Mouse (Mus musculus): Measurements from ENCODE around the gene Pqbp1. TPM values are rescaled to one million over a fixed set of nuclear protein-coding genes. Genes with fewer than 3 reads are reported as not detected.

The Pqbp1 gene
- polyA plus RNA-seq, 1 experiment from 2014 or later = 92.3 TPM

Other genes with a start within 250 kb of the Pqbp1 start
- 7.5 and 8.3 TPM in 2 replicates for gene Prickle3, start 242.0 kb downstream of the Pqbp1 start, polyA plus RNA-seq (2014; fragmentation: Nextera tagmentation; extraction: Ambion mirVana)
- 199 and 201 TPM in 2 replicates for gene Plp2, start 227.9 kb downstream of the Pqbp1 start, polyA plus RNA-seq (2014; fragmentation: Nextera tagmentation; extraction: Ambion mirVana)
- gene Magix, start 218.0 kb downstream of the Pqbp1 start, polyA plus RNA-seq (2014; fragmentation: Nextera tagmentation; extraction: Ambion mirVana) = 0.50 and 0.59 TPM in 2 replicates
- gene Gpkow, start 202.1 kb downstream of the Pqbp1 start, polyA plus RNA-seq (2014; fragmentation: Nextera tagmentation; extraction: Ambion mirVana) = 40.0 and 42.1 TPM in 2 replicates
- 18.7 and 26.5 TPM in 2 replicates for gene Wdr45, start 184.9 kb downstream of the Pqbp1 start, polyA plus RNA-seq (2014; fragmentation: Nextera tagmentation; extraction: Ambion mirVana)
- gene Gm45208, start 177.0 kb downstream of the Pqbp1 start, polyA plus RNA-seq (2014; fragmentation: Nextera tagmentation; extraction: Ambion mirVana) = not detected in 2 replicates
- gene Praf2, start 170.8 kb downstream of the Pqbp1 start, polyA plus RNA-seq (2014; fragmentation: Nextera tagmentation; extraction: Ambion mirVana) = 83.5 and 85.5 TPM in 2 replicates
- 11.0 and 14.8 TPM in 2 replicates for gene Ccdc120, start 148.4 kb downstream of the Pqbp1 start, polyA plus RNA-seq (2014; fragmentation: Nextera tagmentation; extraction: Ambion mirVana)
- 19.5 and 21.0 TPM in 2 replicates for gene Tfe3, start 136.7 kb downstream of the Pqbp1 start, polyA plus RNA-seq (2014; fragmentation: Nextera tagmentation; extraction: Ambion mirVana)
- 32.1 and 32.9 TPM in 2 replicates for gene Gripap1, start 109.5 kb downstream of the Pqbp1 start, polyA plus RNA-seq (2014; fragmentation: Nextera tagmentation; extraction: Ambion mirVana)
- 3.2 and 3.5 TPM in 2 replicates for gene Kcnd1, start 77.0 kb downstream of the Pqbp1 start, polyA plus RNA-seq (2014; fragmentation: Nextera tagmentation; extraction: Ambion mirVana)
- 31.1 and 32.3 TPM in 2 replicates for gene Otud5, start 57.9 kb downstream of the Pqbp1 start, polyA plus RNA-seq (2014; fragmentation: Nextera tagmentation; extraction: Ambion mirVana)
- 4.8 and 6.1 TPM in 2 replicates for gene Pim2, start 21.0 kb downstream of the Pqbp1 start, polyA plus RNA-seq (2014; fragmentation: Nextera tagmentation; extraction: Ambion mirVana)
- 28.6 and 30.0 TPM in 2 replicates for gene Slc35a2, start 15.2 kb downstream of the Pqbp1 start, polyA plus RNA-seq (2014; fragmentation: Nextera tagmentation; extraction: Ambion mirVana)
- 170 and 176 TPM in 2 replicates for gene Timm17b, start 88 bp upstream of the Pqbp1 start, polyA plus RNA-seq (2014; fragmentation: Nextera tagmentation; extraction: Ambion mirVana)
- not detected in 2 replicates for gene Gm10491, start 8.6 kb upstream of the Pqbp1 start, polyA plus RNA-seq (2014; fragmentation: Nextera tagmentation; extraction: Ambion mirVana)
- not detected in 2 replicates for gene Gm10490, start 10.3 kb upstream of the Pqbp1 start, polyA plus RNA-seq (2014; fragmentation: Nextera tagmentation; extraction: Ambion mirVana)
- gene Pcsk1n, start 20.6 kb upstream of the Pqbp1 start, polyA plus RNA-seq (2014; fragmentation: Nextera tagmentation; extraction: Ambion mirVana) = 8.6 and 9.3 TPM in 2 replicates
- not detected in 2 replicates for gene Eras, start 29.3 kb upstream of the Pqbp1 start, polyA plus RNA-seq (2014; fragmentation: Nextera tagmentation; extraction: Ambion mirVana)
- gene Hdac6, start 48.6 kb upstream of the Pqbp1 start, polyA plus RNA-seq (2014; fragmentation: Nextera tagmentation; extraction: Ambion mirVana) = 24.0 and 27.7 TPM in 2 replicates
- 0.86 and 1.4 TPM in 2 replicates for gene Gata1, start 78.8 kb upstream of the Pqbp1 start, polyA plus RNA-seq (2014; fragmentation: Nextera tagmentation; extraction: Ambion mirVana)
- not detected in 2 replicates for gene Glod5, start 119.2 kb upstream of the Pqbp1 start, polyA plus RNA-seq (2014; fragmentation: Nextera tagmentation; extraction: Ambion mirVana)
- 42.5 and 47.6 TPM in 2 replicates for gene Suv39h1, start 175.5 kb upstream of the Pqbp1 start, polyA plus RNA-seq (2014; fragmentation: Nextera tagmentation; extraction: Ambion mirVana)
- gene Was, start 191.2 kb upstream of the Pqbp1 start, polyA plus RNA-seq (2014; fragmentation: Nextera tagmentation; extraction: Ambion mirVana) = 0.97 and 1.0 TPM in 2 replicates
- gene Wdr13, start 233.6 kb upstream of the Pqbp1 start, polyA plus RNA-seq (2014; fragmentation: Nextera tagmentation; extraction: Ambion mirVana) = 19.3 and 21.8 TPM in 2 replicates
- gene Rbm3, start 246.6 kb upstream of the Pqbp1 start, polyA plus RNA-seq (2014; fragmentation: Nextera tagmentation; extraction: Ambion mirVana) = 420 and 489 TPM in 2 replicates

Measured in embryonic facial prominence, embryonic 14.5 days (tissue).